In genomic region chr4:69197577-69197976, GRCm38 (mm10) we compare ENCODE assay signal across 26 mouse cellular contexts.
"Had no signal": no experiment of that assay in that cellular context is flagged by ENCODE, and none has a peak within 500 bp of the region (broad histone marks: within the 10 kb centered on the region; RNA-seq: fewer than 3 reads in every experiment).

No protein-coding gene starts in this region.

- DNase-seq: gastrocnemius, postnatal 14 days; gastrocnemius, postnatal 36 days; heart, adult 11 months; heart, adult 2 months; heart, postnatal 14 days; heart, postnatal 36 days; kidney, adult 11 months; kidney, adult 2 months; kidney, adult 9 months; kidney, postnatal 14 days; kidney, postnatal 36 days; layer of hippocampus, adult 9-11 months; layer of hippocampus, postnatal 36 days; left cerebral cortex, postnatal 4 days had no signal

- ATAC-seq: hindbrain, postnatal 0 days; intestine, embryonic 16.5 days; liver, embryonic 12.5 days had no signal

- H3K27ac ChIP-seq: heart, adult 2 months; heart, embryonic 13.5 days; heart, embryonic 15.5 days; hindbrain, embryonic 13.5 days; hindbrain, embryonic 15.5 days; hindbrain, postnatal 0 days; kidney, embryonic 15.5 days; kidney, postnatal 0 days; limb, embryonic 13.5 days; limb, embryonic 15.5 days; liver, embryonic 12.5 days; liver, embryonic 14.5 days had no signal

- H3K4me3 ChIP-seq: heart, adult 2 months; heart, embryonic 13.5 days; heart, embryonic 15.5 days; hindbrain, embryonic 13.5 days; hindbrain, embryonic 15.5 days; kidney, embryonic 15.5 days; limb, embryonic 13.5 days; limb, embryonic 15.5 days; liver, embryonic 12.5 days had no signal
